Mouse (Mus musculus) lung, embryonic 14.5 days (tissue): ENCODE measurements around the gene 4930522L14Rik. TPM values are rescaled to one million over a fixed set of nuclear protein-coding genes. Genes with fewer than 3 reads are reported as not detected.
"Not testable (repeated sequence)": the region's sequence is repeated elsewhere in the genome, so short reads cannot be mapped to it uniquely, and the experiment has no call there.

Experiments
- ATAC-seq: fragments of 200-750 bp; cut with Nextera tagmentation; 2 replicates; pipeline ENCODE4 v1.8.0; 2017; ENCODE audit warnings: mild to moderate bottlenecking, moderate TSS enrichment, moderate library complexity; ENCODE audit not compliant: insufficient read depth
- DNase-seq: peaks from one replicate; pipeline ENCODE4 v3.0.0-alpha.2; 2015
- H3K27ac ChIP-seq: fragments of 300-500 bp; sonication (generic); 2 replicates; pipeline ENCODE4 v1.5.1; 2014; ENCODE audit warnings: low read depth, mild to moderate bottlenecking, moderate library complexity
- H3K27me3 ChIP-seq: fragments of 300-500 bp; sonication (generic); 2 replicates; pipeline ENCODE4 v1.6.1; 2014; ENCODE audit warnings: low read length, control low read depth; ENCODE audit not compliant: insufficient read depth
- H3K36me3 ChIP-seq: fragments of 300-500 bp; sonication (generic); 2 replicates; pipeline ENCODE4 v1.6.1; 2014; ENCODE audit warnings: control low read depth; ENCODE audit not compliant: insufficient read depth
- H3K4me1 ChIP-seq: fragments of 300-500 bp; sonication (generic); 2 replicates; pipeline ENCODE4 v1.6.1; 2014; ENCODE audit warnings: antibody characterized with exemption, control low read depth; ENCODE audit not compliant: insufficient read depth
- H3K4me2 ChIP-seq: fragments of 300-500 bp; sonication (generic); 2 replicates; pipeline ENCODE4 v1.6.1; 2014; ENCODE audit warnings: mild to moderate bottlenecking
- H3K4me3 ChIP-seq: fragments of 300-500 bp; sonication (generic); 2 replicates; pipeline ENCODE4 v1.5.1; 2014; ENCODE audit warnings: low read depth, low read length
- H3K9ac ChIP-seq: fragments of 300-500 bp; sonication (generic); 2 replicates; pipeline ENCODE4 v1.6.1; 2014
- H3K9me3 ChIP-seq: fragments of 300-500 bp; sonication (generic); 2 replicates; pipeline ENCODE4 v1.6.1; 2016; ENCODE audit warnings: low read depth, low read length, control low read depth
- WGBS: fragments of 180-500 bp; shearing (Covaris S2); extraction: QIAGEN DNeasy Blood & Tissue Kit; methylation state at CpG from one replicate; pipeline ENCODE4 v1.1.7; 2014; 5-methylcytosine and 5-hydroxymethylcytosine counted together
- polyA plus RNA-seq: library from polyadenylated mRNA; unstranded; fragments of >200 nt; fragmentation: Nextera tagmentation; extraction: Ambion mirVana; gene quantifications from 2 replicates; pipeline ENCODE4 v1.2.1, GENCODE M21; 2014

Gene 4930522L14Rik
- polyA plus RNA-seq, 1 experiment from 2014 or later: 9.8 TPM

GRCm38 (mm10) chr5:109690537-109691201, 61.0 kb downstream of the 4930522L14Rik start, which contains the start of gene 5430403G16Rik:
5430403G16Rik (minus strand) TSS chr5:109691041.
- under 1% methylated on average over 24 of the region's 26 CpGs for WGBS
- Histone ChIP-seq H3K27ac (peak within 1 kb of the TSS; percentile 8; the same call in 1 of the 2 replicates), H3K4me3 (peak within 1 kb of the TSS; percentile 39), H3K4me2 (peak within 1 kb of the TSS; percentile 53), H3K9ac (peak within 1 kb of the TSS; percentile 51)
- H3K9me3 ChIP-seq, H3K4me1 ChIP-seq, H3K36me3 ChIP-seq, H3K27me3 ChIP-seq: not testable (repeated sequence)
- peak; percentile 91 for DNase-seq
- ATAC-seq: peak; percentile 99

Other genes with a start within 250 kb of the 4930522L14Rik start
- gene Crlf2, start 192.9 kb downstream of the 4930522L14Rik start, polyA plus RNA-seq: 10.7 and 10.9 TPM in 2 replicates
- 2.6 and 2.9 TPM in 2 replicates for gene 5430403G16Rik, start 60.8 kb downstream of the 4930522L14Rik start, polyA plus RNA-seq
- 0.74 and 0.91 TPM in 2 replicates for gene Gm15446, start 171.5 kb upstream of the 4930522L14Rik start, polyA plus RNA-seq
- 22.8 TPM in 2 replicates for gene Zfp932, start 244.6 kb upstream of the 4930522L14Rik start, polyA plus RNA-seq